Mouse (Mus musculus) lung, adult 18-20 months (tissue): ENCODE results near the gene Zfp831.

Experiments
- DNase-seq, 2 experiments: peaks; one replicate each; pipeline ENCODE4 v3.0.0; 2022; ENCODE audit warnings: mixed read lengths in 2 of 2

Gene Zfp831

DNA sequence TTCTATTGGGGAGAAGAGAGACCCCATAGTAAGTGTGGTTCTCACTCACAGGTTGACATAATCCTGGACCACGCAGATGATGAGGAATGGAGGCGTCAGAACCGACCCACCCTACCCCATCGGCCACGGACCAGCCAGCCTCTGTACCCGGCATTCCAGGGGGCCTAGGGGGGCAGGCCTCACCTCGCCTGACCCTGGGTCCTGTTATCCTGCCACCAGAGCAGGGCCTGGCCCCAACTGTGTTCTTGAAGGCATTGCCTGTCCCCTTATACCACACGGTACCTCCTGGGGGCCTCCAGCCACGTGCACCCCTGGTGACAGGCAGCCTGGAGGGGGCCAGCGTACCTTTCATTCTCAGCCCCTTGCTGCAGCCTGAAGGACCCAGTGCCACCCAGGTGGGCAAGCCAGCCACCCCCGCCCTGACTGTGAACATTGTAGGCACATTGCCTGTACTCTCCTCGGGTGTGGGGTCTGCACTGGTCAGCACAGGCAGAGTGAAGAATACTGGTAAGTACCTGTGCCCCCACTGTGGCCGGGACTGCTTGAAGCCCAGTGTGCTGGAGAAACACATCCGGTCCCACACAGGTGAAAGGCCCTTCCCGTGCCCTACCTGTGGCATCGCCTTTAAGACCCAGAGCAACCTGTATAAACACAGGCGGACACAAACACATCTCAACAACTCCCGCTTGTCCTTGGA, at the start of gene Zfp831:
Gene Zfp831 (plus strand): TSS at position 87 of the 697 bp plus-strand sequence.
- DNase-seq, result no peak

DNA sequence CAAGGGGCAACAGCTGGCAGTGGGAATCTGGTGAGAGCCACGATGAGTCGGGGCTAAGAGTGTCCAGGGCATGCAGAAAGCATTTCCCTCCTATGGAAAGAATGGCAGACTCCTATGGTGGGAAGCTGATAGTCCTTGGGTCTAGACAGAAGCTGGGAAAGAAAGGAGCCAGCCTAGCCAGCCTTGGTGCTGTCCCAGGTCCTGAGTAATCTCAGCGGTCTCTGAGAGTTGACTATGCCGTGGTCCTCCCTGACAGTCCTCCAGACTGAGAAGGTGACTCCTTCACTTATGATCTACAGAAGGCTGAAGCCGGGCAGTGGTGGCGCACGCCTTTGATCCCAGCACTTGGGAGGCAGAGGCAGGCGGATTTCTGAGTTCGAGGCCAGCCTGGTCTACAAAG, 48.4 kb upstream of the Zfp831 start:
- no peak for DNase-seq

DNA sequence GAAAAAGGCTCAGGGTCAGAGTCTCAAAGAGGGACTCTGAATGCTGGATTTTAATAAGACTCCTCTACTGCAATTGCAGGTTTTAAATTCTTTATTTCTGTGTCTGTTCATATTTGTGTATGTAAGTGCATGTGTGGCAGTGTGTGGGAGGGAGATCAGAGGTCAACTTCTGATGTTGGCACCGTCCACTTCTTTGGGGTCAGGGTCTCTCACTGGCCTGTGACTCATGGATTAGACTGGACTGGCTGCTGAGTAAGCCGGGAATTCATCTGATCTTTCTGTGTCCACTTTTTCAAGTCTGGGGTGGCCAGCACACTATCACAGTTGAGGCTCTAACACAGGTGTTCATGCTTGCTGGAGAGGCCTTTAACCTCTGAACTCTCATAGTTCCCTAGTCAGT, 47.7 kb upstream of the Zfp831 start:
- DNase-seq, result no peak

DNA sequence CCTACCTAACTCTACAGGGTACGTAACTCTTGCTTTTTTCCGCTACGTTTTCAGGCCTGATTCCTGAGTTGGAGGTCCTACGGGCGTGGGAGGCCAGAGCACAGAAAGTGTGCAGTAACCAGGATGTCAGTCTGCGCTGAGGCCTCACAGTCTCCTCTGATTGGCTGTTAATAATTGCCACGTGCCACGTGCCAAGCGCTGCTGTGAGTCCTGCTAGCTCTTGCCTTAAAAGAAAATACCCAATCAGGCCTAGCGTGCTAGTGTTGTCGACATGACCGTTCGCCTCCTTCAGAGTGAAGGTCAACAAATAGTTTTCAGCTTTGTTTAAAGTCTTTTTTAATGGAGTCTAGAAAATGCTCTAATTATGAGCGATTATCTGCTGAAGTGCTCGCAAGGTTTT, 46.9 kb upstream of the Zfp831 start:
- DNase-seq, result no peak

DNA sequence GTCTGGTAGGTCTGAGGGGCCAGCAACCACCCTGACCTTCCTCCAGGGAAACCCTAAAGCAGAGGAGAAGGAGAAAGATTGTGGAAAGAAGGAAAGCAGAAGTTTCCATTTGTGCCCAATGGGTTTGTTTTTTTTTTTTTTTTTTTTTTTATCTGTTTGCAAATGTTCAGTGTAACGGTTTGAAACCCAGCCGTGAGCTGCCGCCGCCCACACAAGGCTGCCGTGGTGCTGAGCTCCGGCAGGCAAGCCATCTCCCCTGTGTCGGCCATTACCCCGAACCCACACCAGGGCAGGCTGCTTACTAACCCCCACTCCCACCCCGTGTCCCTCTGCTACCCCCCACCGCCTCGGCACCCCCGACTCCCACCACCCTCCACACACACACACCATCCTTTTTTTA, 44.9 kb upstream of the Zfp831 start:
- no peak for DNase-seq

DNA sequence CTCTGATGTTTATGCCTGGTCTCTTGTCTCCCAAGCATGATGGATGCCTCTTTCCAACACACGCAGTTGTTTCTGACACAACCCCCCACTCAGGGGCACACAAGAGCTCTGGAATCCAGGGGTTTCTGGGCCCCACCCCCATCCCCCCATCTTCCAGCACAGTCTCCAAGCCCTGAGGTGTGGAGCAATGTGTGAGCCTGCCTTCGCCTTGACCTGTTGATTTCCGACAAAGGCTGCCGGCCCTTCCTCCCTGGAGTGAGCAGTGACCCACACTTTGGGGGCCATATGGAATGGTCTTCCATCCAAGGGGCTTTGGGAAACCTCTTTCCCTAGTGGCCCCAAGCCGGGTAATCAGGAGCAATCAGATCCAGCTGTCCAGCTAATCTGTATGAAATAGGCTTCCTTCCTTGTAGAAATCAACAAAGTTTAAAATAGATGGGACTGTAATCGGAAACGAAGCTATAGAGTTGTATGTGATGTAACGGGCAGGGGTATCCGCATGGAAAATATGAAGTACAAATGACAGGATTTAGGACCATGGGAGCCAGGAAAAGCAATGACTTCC, 44.2 kb upstream of the Zfp831 start:
- no peak for DNase-seq

DNA sequence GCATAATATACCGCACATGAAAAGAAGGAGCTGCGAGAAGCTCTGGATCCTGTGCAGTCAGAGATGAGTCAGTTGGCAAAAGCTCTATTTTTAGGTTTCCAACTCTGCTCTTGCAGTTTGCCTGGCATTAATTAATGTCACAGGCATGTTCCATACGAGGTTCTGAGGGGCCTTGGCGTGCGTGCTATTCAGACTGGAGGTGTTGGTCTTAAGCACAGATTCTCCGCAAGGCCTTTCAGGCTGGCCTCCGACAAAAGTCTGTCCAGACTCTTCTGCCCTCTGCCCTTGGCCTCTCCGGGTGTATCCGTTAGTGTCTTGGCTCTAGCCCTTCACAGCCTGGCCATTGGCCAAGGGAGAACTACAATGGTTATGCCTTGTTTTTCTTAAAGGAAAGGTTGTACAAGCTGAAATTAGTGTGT, 43.5 kb upstream of the Zfp831 start:
- DNase-seq, result no peak

DNA sequence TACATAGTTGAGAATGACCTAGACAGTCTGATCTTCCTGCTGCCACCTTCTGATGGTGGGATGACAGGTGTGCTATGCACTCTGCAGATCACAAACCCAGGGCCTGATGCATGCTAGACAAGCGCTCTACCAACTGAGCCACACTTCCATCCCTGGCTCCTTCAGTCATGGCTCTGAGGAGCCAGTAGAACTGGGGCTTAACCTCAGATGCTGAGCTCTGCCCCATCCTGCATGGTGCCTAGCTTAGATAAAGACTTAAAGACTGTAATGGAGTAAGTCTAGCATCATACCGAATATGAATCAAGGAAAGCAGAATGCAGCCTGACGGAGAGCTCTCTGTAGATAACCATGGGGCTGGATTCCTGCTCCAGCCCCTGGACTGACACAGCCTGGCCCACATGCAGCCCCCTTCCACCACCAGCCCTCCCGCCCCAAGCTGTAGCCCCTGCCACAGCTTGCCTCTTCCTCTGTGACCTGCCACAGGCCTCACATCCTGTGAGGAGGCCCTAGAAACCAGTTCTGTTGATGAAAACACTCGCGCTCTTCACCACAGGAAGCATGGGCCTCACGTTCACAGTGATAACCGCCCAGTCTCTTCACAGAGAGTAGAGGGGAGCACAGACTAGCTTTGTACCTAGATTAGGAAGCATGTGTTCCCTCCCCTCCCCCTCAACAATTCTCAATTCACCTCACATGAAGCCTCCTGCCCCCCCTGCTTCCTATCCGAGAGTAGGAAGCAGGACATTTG, 41.2 kb upstream of the Zfp831 start:
- peak; percentile 14 to 21 for DNase-seq

DNA sequence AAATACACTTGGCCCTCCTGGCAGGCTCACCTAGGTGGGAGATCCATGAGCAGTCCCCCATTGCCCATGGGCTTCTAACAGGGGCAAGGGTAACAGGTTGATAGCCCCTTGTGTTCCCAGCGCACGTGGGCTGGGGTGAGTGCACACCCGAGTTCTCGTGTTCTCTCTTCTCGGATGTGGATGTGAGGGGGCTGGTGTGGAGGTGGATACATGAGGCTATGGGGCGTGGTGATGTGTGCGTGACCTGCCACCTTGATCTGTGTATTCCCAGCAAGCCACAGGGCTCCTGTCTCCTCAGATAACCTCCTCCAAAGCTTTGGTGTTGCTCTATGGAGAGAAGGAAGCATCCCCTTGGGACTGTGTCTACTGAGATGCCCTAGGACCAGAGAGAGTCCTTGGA, 40.0 kb upstream of the Zfp831 start:
- no peak for DNase-seq

DNA sequence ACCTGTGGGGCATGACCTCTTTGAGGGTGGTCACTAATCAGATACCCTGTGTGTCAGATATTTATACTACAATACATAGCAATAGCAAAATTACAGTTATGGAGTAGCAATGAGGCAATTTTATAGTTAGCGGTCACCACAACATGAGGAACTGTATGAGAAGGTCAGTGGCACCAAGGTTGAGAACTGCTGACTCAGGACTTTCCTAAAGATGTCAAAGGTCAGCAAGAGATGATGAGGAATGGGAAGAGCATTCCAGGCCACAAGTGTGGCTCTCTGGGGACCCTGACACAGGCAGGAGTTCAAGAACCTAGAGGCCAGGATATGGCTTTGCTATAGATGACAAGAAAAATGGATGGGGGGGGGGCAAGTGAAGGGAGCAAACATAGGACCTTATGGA, 38.3 kb upstream of the Zfp831 start:
- no peak for DNase-seq

DNA sequence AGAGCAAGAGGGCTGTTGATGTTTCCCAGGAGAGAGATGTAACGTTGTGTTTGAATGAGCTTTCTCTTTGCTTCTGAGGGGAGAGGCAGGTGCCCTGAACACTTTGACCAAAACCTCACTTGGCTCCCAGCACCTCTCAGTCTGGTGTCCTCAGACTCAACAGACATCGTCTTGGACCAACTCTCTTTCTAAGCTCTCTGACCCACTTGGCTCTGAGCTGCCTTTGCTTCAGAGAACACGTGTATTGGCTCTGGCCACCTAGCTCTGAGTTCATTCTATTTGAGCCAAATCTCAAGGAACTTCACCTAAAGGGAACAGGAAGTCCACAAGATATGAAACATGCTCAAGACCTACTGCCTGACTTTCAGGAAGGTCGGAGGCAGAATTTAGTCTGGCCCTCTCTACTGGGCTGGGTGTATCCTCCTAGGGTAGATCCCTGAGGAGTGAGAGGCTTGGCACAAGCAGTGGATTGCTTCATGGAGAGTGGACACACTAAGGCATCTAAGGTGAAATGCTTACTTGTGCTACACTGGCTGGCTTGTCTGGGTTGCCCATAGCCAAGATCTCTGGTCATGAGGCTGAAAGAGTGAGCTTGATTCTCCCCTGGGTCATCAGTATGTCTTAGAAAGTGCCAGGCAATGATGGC, 37.8 kb upstream of the Zfp831 start:
- no peak for DNase-seq

DNA sequence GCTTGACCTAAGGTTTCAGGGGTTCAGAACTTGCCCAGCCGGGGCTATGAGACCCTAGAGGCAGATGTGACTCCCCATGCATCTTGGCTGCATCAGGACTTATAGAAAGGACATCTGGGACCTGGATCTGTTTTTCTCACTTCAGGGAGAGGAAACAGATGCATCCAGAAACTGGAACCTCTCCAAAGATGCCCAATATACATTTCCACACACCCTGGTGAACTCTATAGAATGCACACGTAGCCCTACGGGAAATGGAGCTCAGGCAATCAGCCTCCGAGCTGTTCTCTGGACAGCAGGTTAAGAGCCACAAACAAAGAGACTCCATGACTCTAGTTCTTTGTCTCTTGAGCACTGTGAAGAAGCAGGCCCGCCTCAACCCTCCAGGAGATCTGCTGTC, 37.0 kb upstream of the Zfp831 start:
- DNase-seq, result no peak

DNA sequence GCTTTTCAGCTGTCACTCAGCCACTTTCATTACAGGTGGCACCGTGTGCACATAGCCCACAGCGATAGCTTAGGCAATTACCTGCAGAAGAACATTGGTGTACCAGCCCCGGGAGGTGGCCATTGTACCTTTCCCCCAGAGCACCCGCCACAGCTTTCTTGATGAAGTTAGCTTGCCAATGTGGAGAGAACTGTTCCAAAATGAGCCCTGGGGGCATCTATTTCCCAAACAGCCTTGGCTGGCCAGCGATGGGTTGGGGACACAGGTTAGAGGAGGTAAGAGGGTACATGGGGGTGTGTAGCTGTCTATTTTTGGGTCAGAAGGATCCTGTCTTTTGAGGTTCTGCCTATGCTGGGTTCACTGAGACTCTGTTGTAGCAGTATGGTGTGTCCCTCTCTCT, 33.4 kb upstream of the Zfp831 start:
- DNase-seq, result no peak

DNA sequence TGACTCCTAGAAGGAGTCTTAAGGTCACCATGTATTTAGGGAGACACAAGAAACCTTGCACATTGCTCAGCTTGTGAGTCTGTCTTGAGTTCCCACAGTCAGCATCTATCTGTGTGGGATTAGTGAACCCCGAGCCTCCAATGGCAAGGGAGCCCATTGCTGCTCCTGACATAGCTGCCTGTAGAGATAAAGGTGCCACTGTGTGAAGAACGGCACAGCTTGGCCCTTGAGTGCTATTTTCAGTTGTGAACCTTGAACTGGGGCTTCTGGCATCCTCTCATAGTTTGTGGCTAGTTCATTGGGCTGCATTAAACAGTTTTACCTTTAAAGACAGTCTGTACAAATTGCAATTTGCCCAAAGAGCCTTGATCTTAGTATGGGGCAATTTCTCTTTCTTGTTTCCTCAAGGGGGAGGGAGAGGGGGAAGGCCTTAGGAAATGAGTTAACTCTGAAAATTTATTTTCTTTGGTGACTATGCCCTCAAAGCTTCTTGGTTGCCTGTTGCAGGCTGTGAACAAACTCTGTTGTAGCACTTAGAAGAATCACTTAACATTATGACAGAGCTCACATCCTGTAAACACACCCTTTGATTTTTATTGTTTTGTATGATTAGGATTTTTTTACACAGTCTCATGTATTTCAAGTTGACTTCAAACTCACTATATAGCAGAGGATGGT, 30.8 kb upstream of the Zfp831 start:
- no peak for DNase-seq

DNA sequence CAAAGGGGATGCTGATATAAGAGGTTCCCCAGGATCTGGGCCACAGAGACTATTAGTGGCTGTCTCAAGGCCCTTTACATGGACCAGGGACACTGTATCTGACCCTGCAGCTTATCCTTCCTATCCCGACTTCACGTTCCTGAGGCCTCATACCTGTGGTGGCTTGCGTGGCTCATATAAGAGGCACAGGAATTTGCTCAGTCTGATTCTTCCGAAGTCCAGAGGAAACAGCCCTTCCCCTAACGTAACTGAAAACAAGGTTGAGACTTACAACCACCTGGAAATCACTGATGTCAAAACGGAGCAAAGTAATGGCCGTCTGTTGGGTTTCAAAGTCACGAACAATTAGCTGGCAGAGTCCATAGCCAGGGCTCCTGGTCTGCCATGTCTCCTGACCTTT, 30.1 kb upstream of the Zfp831 start:
- DNase-seq, result no peak

DNA sequence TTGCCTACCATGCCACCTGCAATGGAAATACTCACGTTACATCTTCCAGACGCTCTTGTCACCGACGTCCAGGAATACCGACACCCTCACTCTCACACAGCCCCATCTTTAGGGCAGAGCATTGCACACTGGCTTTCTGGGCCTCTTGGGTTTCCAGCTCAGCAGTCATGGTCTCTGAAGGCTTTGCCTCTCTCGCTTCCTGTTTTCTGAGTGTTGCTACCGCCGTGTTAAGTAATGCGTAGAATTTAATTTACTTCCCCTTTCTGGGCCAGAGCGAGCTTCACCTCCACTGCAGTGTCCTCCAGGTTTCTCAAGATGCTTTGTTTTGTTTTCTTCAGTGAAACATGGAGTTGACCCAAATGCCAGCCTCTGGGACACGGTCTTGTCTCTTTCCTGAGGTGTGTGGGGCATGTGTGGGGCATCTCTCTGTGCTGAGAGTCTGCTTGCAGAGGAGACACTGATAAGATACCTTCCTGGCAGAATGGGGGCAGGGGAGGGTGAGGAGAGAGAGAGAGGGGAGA, 29.4 kb upstream of the Zfp831 start:
- peak; percentile 11 to 14 for DNase-seq

DNA sequence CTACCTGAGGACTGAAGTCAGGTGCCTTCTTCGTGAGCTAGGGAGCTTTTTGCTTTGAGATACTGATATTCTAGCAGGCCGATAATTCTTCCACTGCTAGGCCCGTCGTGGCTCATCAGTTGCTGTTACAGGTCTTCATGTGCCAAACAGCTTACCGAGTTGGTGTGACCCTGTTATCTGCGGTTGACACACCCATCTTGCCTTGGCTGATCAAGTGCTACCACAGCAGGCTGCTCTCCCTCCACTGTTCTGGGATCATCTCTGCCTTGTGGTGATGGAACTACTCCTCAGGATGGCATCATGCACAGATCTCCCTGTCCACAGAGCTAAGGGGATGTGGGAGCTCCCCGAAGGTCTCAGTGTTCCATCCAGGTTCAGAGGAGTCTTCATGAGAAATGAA, 21.5 kb upstream of the Zfp831 start:
- no peak for DNase-seq

DNA sequence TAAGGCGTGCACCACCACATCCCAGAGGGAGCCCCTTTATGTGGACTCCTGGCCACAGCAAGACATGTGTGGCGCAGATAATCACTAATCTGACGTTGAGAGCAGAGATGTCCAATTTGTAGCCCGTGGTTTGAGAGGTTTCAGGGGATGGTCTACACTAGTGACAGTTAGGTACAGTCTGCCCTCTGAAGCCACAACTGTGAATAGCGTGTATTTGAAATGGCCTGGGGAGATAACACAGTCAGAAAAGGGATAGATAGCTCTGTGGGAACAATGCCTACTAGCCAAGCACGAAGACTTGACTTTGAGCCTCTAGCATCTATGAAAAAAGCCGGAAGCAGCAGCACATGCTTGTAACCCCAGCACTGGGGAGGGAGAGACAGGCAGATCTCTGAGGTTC, 18.9 kb upstream of the Zfp831 start:
- no peak for DNase-seq

DNA sequence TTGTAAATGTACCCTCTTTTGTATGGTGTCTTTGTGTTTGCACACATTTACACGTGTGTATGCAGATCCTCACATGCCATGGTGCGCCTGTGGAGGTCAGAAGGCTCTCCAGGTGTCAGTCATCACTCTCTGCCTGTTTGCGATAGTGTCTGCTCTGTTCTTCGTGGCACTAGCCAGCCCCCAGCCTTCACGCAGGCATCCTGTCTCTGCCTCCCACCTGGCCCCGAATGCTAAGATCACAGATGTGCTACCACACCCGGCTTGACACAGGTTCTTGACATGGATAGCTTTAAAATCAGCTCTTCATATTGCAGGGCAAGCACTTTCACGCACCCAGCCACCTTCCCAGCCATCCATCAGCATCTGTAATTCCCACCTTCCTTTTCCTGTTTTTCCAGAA, 16.3 kb upstream of the Zfp831 start:
- DNase-seq, result no peak

DNA sequence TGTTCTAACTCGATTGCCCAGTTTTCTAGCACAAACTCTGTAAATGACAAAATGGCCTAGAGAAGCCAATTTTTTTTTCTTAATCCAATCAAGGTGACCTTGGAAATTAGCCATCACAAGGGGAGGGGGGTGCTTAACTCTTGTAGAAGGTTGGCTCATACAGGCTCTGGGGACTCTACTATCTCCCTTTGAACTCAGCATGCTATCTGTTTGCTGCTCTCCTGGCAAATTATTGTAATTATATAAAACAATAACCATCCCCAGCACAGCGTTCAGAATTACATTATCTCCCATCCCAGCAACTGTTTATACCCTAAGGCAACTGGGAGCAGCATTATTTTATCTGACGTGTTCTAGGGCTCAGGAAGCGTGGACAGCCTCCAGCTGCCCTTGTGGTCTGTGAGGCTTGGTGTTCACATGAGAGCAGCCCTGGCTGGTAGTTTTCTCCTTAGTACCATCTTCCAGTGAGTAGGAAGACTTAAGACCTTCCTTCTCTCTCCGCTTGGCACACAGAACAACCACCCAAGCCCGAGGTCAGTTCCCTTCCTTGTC, 14.0 kb upstream of the Zfp831 start:
- no peak for DNase-seq

DNA sequence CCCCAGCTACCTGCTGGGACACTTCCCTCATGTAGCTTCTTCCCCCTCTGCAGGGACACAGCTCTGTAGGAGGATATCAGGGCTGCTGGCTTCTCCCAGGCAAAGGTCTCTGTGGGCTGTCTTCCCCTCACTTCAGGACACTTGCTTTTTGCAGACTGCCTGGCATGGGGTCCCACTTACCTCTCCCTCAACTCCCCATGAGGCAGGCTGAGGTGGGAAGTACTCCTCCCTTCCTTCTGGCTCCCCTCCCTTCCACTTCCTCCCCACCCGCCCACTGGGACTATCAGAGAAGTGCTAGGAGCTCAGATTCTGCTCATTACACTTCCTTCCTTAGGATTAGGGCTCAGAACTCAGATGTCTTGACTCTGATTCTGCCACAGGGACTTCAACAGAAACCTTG, 6.6 kb upstream of the Zfp831 start:
- DNase-seq, result no peak

DNA sequence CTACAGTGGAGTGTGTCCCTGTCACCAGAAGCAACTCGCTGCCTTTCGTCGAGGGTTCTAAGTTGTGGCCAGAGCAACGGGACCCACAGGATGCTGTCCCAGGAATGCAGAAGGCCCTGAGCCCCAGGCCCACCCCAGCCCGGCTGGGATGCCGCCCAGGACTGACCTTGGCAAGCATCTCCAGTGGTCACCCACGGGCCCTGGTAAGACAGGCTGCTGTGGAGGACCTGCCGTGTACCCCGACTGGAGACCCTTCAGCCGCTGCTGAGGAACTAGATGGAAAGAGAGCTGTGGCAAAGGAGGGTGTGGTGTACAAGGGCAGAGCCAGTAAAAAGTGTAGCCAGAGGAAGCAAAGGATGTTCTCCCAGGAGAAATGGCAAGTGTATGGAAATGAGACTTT, 1.6 kb downstream of the Zfp831 start:
- no peak for DNase-seq

DNA sequence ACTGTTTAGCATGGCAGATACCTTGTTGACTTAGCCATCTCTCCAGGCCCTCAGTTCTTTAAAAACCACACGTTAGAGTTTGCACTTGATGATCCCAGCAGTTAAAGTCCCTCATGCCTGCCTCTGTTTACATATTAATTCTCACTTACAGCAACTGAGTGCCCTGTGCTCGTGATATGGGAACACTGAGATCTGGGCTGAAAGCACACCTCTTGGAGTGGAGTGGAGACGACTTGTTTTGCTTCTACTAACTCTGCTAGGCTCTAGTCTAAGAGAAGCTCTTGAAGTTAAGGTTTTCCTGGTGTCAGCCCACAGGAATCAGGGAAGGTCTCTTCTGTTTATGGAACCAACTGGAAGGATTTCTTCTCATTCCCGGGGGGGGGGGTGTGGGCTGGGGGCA, 9.5 kb downstream of the Zfp831 start:
- peak in 1 of 2 experiments; percentile 30 for DNase-seq
